Mouse (Mus musculus) cerebellum, adult 9-10 months (tissue): ENCODE measurements around the gene Phf20.
"Not testable (repeated sequence)": the region's sequence is repeated elsewhere in the genome, so short reads cannot be mapped to it uniquely, and the experiment has no call there.

ENCODE experiments used
- DNase-seq: peaks from one replicate; pipeline ENCODE4 v3.0.0; 2022

Gene Phf20

GRCm38 (mm10) chr2:156196302-156197128 is at the start of gene Phf20:
Gene Phf20, plus strand, starts transcription at chr2:156196466.
- peak; percentile 98 for DNase-seq

DNA sequence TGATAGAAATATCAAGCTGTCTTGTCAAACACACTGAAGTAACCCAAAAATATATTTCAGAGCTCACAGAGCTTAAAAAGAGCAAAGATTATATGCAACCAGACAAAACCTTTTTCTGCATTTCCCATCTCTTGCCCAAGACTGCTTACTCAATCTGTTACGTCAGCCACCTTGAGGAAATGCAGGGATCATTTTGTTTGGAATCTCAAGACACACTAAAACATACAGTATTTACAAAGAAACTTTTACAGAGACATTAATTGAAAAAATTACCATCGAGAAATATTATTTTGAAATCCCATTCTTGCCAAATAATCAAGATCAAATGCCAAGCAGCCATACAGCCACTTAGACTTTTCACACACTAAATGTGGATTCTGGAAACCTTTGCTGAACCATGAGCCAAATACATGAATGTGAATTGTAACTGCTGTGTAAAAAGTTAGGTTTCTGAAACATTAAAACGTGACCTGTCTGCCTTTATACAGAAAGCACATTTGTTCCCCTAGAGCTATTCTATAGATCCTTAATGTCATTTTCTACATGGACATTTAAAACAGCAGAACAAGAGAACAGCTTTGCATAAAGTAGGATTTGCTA is 48.9 kb upstream of the Phf20 start:
- DNase-seq: no peak

GRCm38 (mm10) chr2:156151538-156151937 is 44.7 kb upstream of the Phf20 start:
- no peak for DNase-seq

- no peak for DNase-seq
Observed at GRCm38 (mm10) chr2:156165478-156165877, 30.8 kb upstream of the Phf20 start.

DNA sequence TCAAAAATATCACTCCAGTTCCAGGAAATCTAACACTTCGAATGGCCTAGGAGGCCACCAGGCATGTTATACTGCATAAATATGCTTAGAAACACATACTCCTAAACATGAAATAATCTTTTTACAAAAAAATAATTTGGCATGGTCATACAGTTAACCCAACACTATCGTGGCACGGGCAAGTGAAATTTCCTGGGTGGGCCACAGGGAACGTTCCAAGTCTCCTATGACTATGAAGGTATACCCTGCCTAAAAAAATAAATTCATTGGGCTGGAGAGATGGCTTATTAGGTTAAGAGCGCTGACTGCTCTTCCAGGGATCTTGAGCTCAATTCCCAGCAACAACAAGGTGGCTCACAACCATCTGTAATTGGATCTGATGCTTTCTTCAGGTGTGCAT is 29.7 kb upstream of the Phf20 start:
- DNase-seq: no peak

GRCm38 (mm10) chr2:156177079-156177478 is 19.2 kb upstream of the Phf20 start:
- no peak for DNase-seq

- no peak for DNase-seq
Observed at GRCm38 (mm10) chr2:156177651-156178050, 18.6 kb upstream of the Phf20 start.

GRCm38 (mm10) chr2:156179046-156179795 is 17.0 kb upstream of the Phf20 start:
- peak; percentile 72 for DNase-seq

DNA sequence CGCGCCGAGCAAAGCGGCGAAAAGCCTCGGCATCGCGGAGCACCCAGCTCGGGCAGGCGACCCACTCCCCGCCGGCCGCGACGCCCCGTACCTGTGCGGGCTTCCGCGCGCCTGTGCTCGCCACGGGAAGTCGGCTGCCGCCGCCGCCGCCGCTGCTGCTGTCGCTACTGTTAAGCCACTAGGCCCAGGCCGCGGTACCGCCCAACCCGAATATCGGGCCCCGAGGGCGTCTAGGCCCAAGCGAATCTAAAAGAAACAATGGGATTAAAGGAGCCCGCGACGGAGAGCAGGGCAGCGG is 16.5 kb upstream of the Phf20 start:
- DNase-seq: no peak

DNA sequence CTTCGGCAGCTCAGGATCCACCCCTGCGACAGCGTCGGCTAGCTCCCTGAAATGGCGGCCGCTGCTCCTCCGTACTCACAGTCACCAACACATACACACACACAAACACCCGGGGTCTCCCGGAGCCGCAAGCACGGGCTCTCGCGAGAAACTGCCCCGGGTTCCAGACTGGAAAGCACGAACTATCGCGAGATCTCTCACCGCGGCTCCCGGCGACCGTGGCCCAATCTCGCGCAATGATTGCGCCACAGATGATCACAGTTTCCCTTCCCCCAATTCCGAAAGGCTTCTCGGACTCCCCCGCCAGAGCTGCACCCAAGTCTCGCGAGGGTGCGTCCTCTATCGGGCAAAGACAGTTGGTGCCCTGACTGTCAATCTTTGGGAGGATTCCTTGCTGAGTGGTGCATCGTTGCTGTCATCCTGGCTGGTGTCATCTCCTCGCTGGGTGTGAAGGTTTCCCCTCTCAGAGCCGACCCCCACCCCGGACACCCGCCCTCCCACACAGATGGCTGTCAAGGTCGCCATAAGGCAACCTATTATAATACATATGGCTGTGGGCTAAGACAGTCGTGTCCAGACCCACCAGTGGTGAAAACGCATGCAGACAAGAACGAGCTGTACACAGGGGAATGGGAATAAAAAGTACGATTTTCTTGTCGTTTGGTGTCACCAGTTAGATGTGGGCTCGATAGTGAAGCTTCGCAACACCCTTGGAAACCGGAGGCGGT is 16.0 kb upstream of the Phf20 start, which contains the start of gene Rbm39:
Gene Rbm39, minus strand, starts transcription at position 145 of the 728 bp plus-strand sequence.
- peak; percentile 100 for DNase-seq

DNA sequence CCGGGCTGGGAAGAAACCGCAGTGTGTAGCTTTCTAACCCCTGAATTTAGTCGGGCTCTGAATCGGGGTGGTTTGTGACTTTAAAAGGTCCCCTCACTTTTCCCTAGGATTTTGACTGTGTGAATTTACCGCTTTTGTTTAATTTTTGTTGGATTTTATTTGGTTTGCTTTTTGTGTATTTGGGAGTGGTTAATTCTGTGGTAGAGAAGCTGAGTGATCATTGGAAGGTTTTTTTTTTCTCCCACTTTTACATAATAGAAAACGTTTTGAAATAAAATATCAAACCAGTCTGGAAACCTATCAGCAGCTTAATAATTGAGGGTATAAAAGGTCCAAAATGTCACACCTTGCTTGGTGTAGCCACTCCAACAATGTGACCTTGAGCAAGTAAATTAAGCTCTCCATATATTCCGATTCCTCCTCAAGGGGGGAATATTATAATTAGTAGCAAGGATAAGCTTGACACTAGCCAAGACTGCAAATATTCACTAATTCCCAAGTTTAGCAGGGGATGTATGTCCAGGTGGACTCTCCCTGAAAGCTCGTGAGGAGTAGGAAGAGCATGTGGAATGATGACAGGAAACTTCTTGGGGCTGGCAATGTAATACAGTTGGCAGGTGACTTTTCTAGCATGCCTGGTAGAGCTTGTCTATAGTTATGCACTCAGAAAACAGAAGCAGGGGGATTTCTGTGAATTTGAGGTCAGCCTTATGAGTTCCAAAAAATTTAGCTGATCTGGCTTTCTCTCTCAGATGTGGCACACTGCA is 15.3 kb upstream of the Phf20 start:
- peak; percentile 66 for DNase-seq

DNA sequence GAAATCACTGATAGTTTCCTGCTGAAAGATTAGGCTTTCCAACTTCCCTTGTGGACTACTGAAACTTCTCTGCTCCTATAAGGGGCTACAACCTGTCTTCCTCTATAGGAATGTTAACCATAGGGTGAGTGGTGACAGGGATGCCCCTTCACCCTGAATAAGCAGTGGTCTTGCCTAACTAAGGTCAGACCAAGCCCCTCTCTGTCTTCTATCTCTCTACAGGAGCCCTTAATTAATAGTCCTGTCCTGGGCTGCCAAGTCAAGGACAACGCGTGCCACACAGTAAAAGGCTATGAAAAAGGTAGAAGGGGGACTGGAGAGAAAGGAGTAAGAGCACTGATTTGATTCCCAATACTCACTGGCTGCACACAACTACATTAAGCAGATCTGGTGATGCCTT is 14.7 kb upstream of the Phf20 start:
- peak; percentile 43 for DNase-seq

DNA sequence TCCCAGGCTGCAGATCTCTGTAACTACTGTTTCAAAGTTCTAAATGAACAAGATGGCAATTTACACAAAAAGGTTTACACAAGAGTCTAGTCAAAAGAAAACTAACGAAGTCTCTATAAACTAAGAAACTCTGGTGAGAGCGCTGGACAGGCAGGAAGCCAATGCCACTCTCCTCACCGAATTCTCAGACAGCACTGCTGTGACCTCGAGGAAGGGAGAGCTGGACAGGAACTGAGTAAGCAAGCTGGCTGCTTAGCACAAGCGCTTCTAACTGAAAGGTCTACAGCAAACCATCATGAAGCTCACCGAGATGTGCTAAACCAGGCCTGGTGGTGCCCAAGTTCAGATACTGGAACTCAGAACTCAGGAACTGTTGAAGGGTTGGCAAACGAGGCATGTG is 7.0 kb upstream of the Phf20 start:
- not testable (repeated sequence) for DNase-seq

DNA sequence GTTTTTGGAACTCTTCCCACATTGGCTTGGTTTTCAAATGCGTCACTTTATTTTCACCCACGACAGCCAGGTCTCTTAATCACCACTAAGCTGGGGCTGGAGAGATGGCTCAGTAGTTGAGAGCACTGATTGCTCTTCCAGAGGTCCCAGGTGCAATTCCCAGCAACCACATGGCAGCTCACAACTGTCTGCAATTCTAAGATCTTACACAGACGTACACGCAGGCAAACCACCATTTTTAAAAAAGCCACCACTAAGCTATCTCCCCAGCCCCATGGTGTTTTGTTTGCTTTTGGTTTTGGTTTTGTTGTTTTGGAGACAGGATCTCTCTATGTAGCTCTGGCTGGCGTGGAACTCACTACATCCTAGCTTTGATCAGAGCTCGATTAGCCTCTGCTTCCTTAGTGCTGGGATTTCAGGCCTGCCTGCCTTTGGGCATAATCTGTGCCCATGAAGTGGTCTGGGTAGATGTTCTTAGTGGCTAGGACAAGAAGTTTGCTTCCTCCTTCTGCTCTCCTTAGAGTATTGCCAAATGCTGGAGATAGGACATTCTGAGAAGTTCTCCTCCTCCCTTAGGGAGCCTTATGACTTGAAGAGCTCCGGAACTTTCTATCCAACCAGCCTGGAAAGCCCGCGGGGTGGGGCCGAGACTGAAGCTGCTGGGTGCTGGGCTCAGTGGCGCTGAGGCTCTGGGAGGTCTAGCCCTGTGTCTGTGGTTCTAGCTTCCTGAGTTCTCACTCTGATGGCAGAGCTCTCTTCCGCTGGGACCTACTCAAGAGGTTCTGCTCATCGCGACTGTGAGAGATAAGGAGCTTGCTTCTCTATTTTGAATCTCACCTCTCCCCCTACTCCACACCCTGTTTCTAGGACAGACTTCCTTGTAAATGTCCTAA is 6.0 kb upstream of the Phf20 start:
- DNase-seq: no peak

GRCm38 (mm10) chr2:156191540-156191939 is 4.7 kb upstream of the Phf20 start:
- no peak for DNase-seq

GRCm38 (mm10) chr2:156192068-156192467 is 4.2 kb upstream of the Phf20 start:
- DNase-seq: no peak

- DNase-seq: no peak
Observed at GRCm38 (mm10) chr2:156193066-156193862, 3.0 kb upstream of the Phf20 start.

GRCm38 (mm10) chr2:156194571-156194970 is 1.7 kb upstream of the Phf20 start:
- no peak for DNase-seq

DNA sequence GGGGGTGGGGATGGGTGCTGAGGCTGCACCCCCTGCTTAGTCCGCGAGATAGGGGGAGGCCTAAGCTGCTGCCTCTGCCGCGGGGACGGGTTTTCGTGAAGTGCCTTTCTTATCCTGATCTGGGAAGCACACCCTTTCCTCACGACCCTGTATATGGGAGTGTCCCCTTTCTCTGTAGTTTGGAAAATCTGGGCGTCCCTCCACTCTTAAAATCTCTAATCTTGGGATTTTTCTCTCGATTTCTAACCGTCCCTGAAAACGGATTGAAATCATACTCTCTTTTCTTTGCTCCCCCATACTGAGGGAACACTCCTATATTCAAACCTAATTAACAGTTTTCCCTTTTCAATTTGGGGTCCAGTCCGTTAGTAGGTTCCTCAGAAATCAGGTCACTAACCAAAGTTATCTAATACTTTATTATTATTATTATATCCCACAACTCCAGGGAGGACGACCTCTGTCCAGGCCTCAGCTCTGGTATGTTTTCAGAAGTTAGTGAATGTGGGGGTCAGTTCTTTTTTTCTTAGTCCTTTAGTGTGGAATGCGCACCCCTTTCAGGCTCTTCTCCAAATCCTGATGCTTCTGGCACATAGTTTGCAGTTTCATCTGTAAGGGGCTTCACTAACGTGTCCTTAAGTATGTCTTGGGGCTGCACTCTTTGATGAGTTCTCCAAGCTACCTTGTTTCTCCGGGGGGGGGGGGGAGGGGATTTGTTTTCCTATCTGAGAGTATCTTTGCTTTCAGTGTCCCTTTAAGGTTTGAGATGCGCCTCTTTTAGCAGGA is 1.1 kb downstream of the Phf20 start:
- DNase-seq: peak; percentile 59

- DNase-seq: no peak
Observed at GRCm38 (mm10) chr2:156199944-156200343, 3.7 kb downstream of the Phf20 start.
